Mouse (Mus musculus): ENCODE results near the gene Tepsin. TPM values are rescaled to one million over a fixed set of nuclear protein-coding genes. Genes with fewer than 3 reads are reported as not detected.

The Tepsin gene
- polyA plus RNA-seq, 1 experiment from 2014 or later, result 14.2 TPM

DNA sequence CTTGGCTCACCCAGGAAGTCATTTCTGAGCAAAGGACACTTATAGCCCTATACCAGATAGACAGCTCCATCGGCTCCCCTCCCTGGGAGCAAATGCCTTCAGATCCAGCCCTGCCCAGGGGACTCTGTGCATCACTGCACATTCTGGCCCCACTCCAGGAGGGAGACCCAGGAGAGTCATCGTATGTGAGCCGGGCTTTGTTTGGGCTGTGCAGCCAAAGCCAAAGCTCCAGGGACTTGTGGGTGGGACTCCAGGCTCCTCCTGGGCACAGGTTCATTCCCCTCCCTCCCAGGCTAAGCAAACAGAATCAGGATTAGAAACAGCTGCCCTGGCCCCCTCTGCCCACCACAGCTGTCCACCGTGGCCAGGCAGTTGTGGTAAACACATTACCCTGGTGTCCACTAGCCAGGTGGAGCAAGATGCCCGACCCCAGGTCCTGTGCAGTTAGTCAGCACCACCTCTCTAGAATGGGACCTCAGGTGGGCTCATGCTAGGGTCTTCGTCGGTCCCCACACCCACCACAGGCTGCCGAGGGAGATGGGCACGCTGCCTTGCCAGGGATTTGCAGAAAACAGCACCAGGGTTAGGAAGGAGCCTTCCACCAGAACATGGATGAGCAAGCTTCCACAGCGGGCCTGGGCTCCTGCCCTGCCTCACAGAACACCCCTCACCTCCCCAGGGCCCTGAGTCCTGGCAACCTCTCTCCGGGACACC, 52.5 kb downstream of the Tepsin start:
- Histone ChIP-seq H3K4me3 (ENCODE audit: low read depth, low read length) (peak overlapping the region; percentile 62), H3K4me1 (ENCODE audit: control insufficient read depth, insufficient read depth, low read length) (peaks cover 19% of the 10 kb centered on the region), H3K27ac (ENCODE audit: low read depth, low read length) (no peak overlapping the region), H3K36me3 (ENCODE audit: control insufficient read depth, insufficient read depth, low read length) (no peaks in the 10 kb centered on the region), H3K9me3 (ENCODE audit: control insufficient read depth, low read length) (no peaks in the 10 kb centered on the region), H3K4me2 (peak overlapping the region; percentile 97), H3K27me3 (ENCODE audit: control insufficient read depth, insufficient read depth, low read length) (peaks cover 24% of the 10 kb centered on the region; the same call in 1 of the 2 replicates), H3K9ac (ENCODE audit: low read length) (peak overlapping the region; percentile 78)
- peak; percentile 91 for DNase-seq (ENCODE audit: low spot score, missing footprints)
- 49% methylated on average over 11 of the region's 11 CpGs for WGBS
- no peak for ATAC-seq (ENCODE audit: low FRiP score)

DNA sequence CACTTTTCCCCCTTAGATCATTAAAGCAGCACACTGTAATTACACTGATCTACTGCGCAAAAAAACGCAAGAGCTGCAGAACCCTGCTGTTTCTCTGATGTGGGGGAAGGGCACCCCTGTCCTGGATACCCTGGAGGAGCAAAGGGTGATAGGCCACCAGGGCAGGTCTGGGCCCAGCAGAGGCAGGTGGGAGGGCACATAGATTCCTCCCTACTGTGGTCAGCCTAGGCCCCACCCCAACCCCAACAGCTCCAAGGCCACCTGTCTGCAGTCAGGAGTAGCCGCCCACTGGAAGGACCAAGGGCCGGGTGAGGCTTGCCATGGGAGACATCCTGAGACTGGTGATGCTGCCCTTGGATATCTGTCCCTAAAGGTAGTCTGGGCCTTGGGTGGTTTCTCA, 53.2 kb downstream of the Tepsin start:
- Histone ChIP-seq H3K9me3 (ENCODE audit: control insufficient read depth, low read length) (no peaks in the 10 kb centered on the region), H3K36me3 (ENCODE audit: control insufficient read depth, insufficient read depth, low read length) (no peaks in the 10 kb centered on the region), H3K27me3 (ENCODE audit: control insufficient read depth, insufficient read depth, low read length) (peaks cover 24% of the 10 kb centered on the region; the same call in 1 of the 2 replicates), H3K9ac (ENCODE audit: low read length) (no peak overlapping the region), H3K4me1 (ENCODE audit: control insufficient read depth, insufficient read depth, low read length) (peaks cover 19% of the 10 kb centered on the region), H3K4me2 (no peak overlapping the region), H3K27ac (ENCODE audit: low read depth, low read length) (no peak overlapping the region), H3K4me3 (ENCODE audit: low read depth, low read length) (no peak overlapping the region)
- 67% methylated on average over 4 of the region's 4 CpGs for WGBS
- DNase-seq (ENCODE audit: low spot score, missing footprints), result no peak
- no peak for ATAC-seq (ENCODE audit: low FRiP score)

GRCm38 (mm10) chr11:120042141-120042838, 56.2 kb downstream of the Tepsin start:
- Histone ChIP-seq H3K9me3 (ENCODE audit: control insufficient read depth, low read length) (no peaks in the 10 kb centered on the region), H3K4me1 (ENCODE audit: control insufficient read depth, insufficient read depth, low read length) (peaks cover 6% of the 10 kb centered on the region), H3K9ac (ENCODE audit: low read length) (no peak overlapping the region), H3K36me3 (ENCODE audit: control insufficient read depth, insufficient read depth, low read length) (no peaks in the 10 kb centered on the region), H3K27me3 (ENCODE audit: control insufficient read depth, insufficient read depth, low read length) (peaks cover 6% of the 10 kb centered on the region; the same call in 1 of the 2 replicates), H3K4me2 (no peak overlapping the region), H3K27ac (ENCODE audit: low read depth, low read length) (no peak overlapping the region), H3K4me3 (ENCODE audit: low read depth, low read length) (no peak overlapping the region)
- 74% methylated on average over 7 of the region's 7 CpGs for WGBS
- no peak for ATAC-seq (ENCODE audit: low FRiP score)
- no peak for DNase-seq (ENCODE audit: low spot score, missing footprints)

DNA sequence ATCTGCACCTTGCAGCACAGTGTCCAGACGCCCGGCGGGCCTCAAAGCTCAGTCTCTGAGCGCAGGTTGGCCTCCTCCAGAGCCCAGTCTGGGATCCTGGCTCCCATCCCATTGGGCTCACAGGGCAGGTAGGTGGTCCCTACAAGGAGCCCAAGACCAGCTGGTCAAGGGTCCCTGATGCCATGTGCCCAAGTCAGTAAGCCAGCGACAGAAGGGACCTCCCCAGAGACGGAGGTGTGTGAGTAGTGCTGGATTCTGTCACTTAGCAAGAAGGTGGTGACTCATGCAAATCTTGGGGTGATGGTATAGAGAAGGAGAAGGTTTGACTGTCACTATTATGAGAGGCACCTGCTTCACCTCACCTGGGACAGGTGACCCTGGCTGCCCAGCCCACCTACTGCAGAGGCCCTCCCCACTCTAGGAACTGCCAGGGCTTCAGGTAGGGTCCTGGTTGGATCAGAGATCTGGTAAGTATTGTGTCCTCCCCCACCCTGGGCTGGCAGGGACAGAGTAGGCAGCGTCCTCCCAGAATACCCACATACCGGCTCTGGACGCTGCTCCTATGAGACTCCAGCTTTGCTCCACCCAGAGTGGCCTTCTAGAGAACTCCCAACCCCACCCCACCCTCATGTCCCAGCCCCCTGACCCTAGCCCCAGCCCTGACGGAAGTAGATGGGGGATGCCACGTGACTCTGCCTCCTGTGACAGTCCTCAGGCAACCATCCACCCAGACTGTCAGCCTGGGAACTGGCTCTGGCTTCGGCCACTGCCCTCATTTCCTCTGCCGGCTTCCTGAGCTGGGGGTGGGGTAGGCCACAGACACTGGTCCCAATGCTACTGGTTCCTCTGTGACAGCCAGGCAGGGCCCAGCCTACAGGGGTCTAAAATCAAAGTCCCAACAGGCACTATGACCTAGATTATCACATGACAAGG, 57.1 kb downstream of the Tepsin start:
- ATAC-seq (ENCODE audit: low FRiP score) (no peak), DNase-seq (ENCODE audit: low spot score, missing footprints) (no peak)
- 68% methylated on average over 11 of the region's 13 CpGs for WGBS
- no peak overlapping the region for H3K27ac ChIP-seq (ENCODE audit: low read depth, low read length)
- no peak overlapping the region for H3K4me3 ChIP-seq (ENCODE audit: low read depth, low read length)
- H3K36me3 ChIP-seq (ENCODE audit: control insufficient read depth, insufficient read depth, low read length), result no peaks in the 10 kb centered on the region
- peaks cover 6% of the 10 kb centered on the region; the same call in 1 of the 2 replicates for H3K27me3 ChIP-seq (ENCODE audit: control insufficient read depth, insufficient read depth, low read length)
- H3K9me3 ChIP-seq (ENCODE audit: control insufficient read depth, low read length), result no peaks in the 10 kb centered on the region
- no peak overlapping the region for H3K9ac ChIP-seq (ENCODE audit: low read length)
- H3K4me2 ChIP-seq, result no peak overlapping the region
- H3K4me1 ChIP-seq (ENCODE audit: control insufficient read depth, insufficient read depth, low read length), result peaks cover 5% of the 10 kb centered on the region

Small RNAs within 50 kb of the gene (microRNA-seq; reads per million reads assigned to microRNA genes)
- gene Gm25948, result not detected

Other genes with a start within 250 kb of the Tepsin start
- 85.4 and 91.8 TPM in 2 replicates for gene Chmp6, start 185.3 kb downstream of the Tepsin start, polyA plus RNA-seq (2014; fragmentation: Nextera tagmentation; extraction: Ambion mirVana)
- gene Baiap2, start 156.0 kb downstream of the Tepsin start, polyA plus RNA-seq (2014; fragmentation: Nextera tagmentation; extraction: Ambion mirVana), result 9.0 and 9.8 TPM in 2 replicates
- 1.3 TPM in 2 replicates for gene Aatk, start 51.6 kb downstream of the Tepsin start, polyA plus RNA-seq (2014; fragmentation: Nextera tagmentation; extraction: Ambion mirVana)
- 24.9 and 28.9 TPM in 2 replicates for gene Cep131, start 11.9 kb downstream of the Tepsin start, polyA plus RNA-seq (2014; fragmentation: Nextera tagmentation; extraction: Ambion mirVana)
- 58.4 and 61.3 TPM in 2 replicates for gene Ndufaf8, start 197 bp upstream of the Tepsin start, polyA plus RNA-seq (2014; fragmentation: Nextera tagmentation; extraction: Ambion mirVana)
- gene Slc38a10, start 52.6 kb upstream of the Tepsin start, polyA plus RNA-seq (2014; fragmentation: Nextera tagmentation; extraction: Ambion mirVana), result 46.3 and 53.3 TPM in 2 replicates
- 17.6 and 20.6 TPM in 2 replicates for gene Bahcc1, start 134.2 kb upstream of the Tepsin start, polyA plus RNA-seq (2014; fragmentation: Nextera tagmentation; extraction: Ambion mirVana)
- gene Actg1, start 249.8 kb upstream of the Tepsin start, polyA plus RNA-seq (2014; fragmentation: Nextera tagmentation; extraction: Ambion mirVana), result 2,965 and 3,081 TPM in 2 replicates